Mouse (Mus musculus) A20 (cell line): ENCODE measurements around the gene Zdhhc18.
A peak's percentile ranks its signal among the peaks of the same experiment; 100 is the strongest.
"Not testable (repeated sequence)": the region's sequence is repeated elsewhere in the genome, so short reads cannot be mapped to it uniquely, and the experiment has no call there.

Source experiments
- DNase-seq: peaks from one replicate; pipeline ENCODE4 v3.0.0-alpha.2; 2011; ENCODE audit warnings: low read depth, low spot score

Gene Zdhhc18

GRCm38 (mm10) chr4:133662945-133663344, 13.0 kb upstream of the Zdhhc18 start:
- no peak for DNase-seq

- no peak for DNase-seq
Measured at GRCm38 (mm10) chr4:133662421-133662820, 12.5 kb upstream of the Zdhhc18 start.

- DNase-seq, result peak; percentile 54
Measured at GRCm38 (mm10) chr4:133660193-133661155, 10.5 kb upstream of the Zdhhc18 start.

- peak; percentile 94 for DNase-seq
Measured at GRCm38 (mm10) chr4:133659497-133660192, 9.7 kb upstream of the Zdhhc18 start.

- peak; percentile 70 for DNase-seq
Measured at GRCm38 (mm10) chr4:133658729-133659128, 8.8 kb upstream of the Zdhhc18 start.

- no peak for DNase-seq
Measured at GRCm38 (mm10) chr4:133657829-133658458, 8.0 kb upstream of the Zdhhc18 start.

GRCm38 (mm10) chr4:133656997-133657396, 7.0 kb upstream of the Zdhhc18 start:
- peak; percentile 64 for DNase-seq

- DNase-seq, result peak; percentile 64
Measured at GRCm38 (mm10) chr4:133656294-133656693, 6.3 kb upstream of the Zdhhc18 start.

- DNase-seq, result peak; percentile 33
Measured at GRCm38 (mm10) chr4:133654070-133654469, 4.1 kb upstream of the Zdhhc18 start.

- no peak for DNase-seq
Measured at GRCm38 (mm10) chr4:133652746-133653145, 2.8 kb upstream of the Zdhhc18 start.

- DNase-seq, result no peak
Measured at GRCm38 (mm10) chr4:133651986-133652385, 2.0 kb upstream of the Zdhhc18 start.

GRCm38 (mm10) chr4:133651445-133651844, 1.5 kb upstream of the Zdhhc18 start:
- peak; percentile 8 for DNase-seq

- not testable (repeated sequence) for DNase-seq
Measured at GRCm38 (mm10) chr4:133649464-133649863, 490 bp downstream of the Zdhhc18 start.

GRCm38 (mm10) chr4:133645680-133646079, 4.3 kb downstream of the Zdhhc18 start:
- DNase-seq, result no peak

GRCm38 (mm10) chr4:133645195-133645594, 4.8 kb downstream of the Zdhhc18 start:
- DNase-seq, result no peak

- DNase-seq, result no peak
Measured at GRCm38 (mm10) chr4:133634043-133634410, 15.9 kb downstream of the Zdhhc18 start.

- peak; percentile 86 for DNase-seq
Measured at GRCm38 (mm10) chr4:133633332-133634042, 16.5 kb downstream of the Zdhhc18 start.

GRCm38 (mm10) chr4:133632483-133633327, 17.2 kb downstream of the Zdhhc18 start:
- peak; percentile 66 for DNase-seq

- DNase-seq, result no peak
Measured at GRCm38 (mm10) chr4:133631769-133632411, 18.1 kb downstream of the Zdhhc18 start.
